Mouse (Mus musculus) testis, postnatal 10 days (tissue): ENCODE measurements at regions not wholly inside any gene's neighbourhood (a gene's known extent, or its start where the extent isn't known, plus 50 kb on each side); places are given as distances from the start of the nearest gene placed in this dataset.
A peak's percentile ranks its signal among the peaks of the same experiment; 100 is the strongest.
"Not testable (repeated sequence)": the region's sequence is repeated elsewhere in the genome, so short reads cannot be mapped to it uniquely, and the experiment has no call there.

Experiments used
- DNase-seq: peaks from one replicate; pipeline ENCODE4 v3.0.0; 2021; ENCODE audit warnings: low spot score

DNA sequence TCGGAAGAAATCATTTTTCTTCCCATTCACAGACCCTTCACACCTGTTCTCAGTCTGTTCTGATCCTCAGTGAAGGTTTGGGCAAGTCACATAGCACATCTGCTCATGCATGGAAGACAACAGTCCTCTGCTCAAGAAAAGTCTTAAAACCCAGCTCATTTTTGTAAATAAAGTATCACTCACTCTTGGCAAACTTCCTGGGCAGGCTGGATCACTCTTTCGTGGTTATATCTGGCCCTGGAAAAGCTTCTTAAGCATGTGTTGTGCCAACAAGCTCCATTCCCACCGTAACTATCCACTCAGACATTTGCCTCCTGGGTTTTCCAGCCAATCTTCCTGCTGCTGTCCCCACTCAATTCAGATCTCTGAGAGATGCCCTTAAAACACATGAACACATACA is 103.2 kb upstream of the Cep85l start:
- DNase-seq = no peak

DNA sequence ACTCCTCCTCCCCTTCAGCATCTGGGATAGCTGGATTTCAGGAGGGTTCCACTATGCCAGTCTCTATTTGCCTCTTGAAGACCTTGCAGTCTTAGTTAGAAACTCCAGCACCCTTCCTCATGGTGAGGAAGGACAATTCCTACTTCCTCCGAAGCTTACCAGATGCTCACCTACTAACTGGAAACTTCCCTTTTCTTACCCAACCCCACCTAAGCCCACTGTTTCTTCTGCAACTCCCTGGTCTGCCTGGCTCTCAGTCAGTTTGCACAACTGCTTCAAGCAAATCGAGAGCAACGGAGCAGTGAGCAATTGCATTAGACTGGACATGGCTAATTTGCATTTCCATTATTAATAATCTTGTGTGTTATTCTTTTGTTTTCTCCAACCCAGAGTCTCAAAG is 90.5 kb upstream of the Cep85l start:
- no peak for DNase-seq

DNA sequence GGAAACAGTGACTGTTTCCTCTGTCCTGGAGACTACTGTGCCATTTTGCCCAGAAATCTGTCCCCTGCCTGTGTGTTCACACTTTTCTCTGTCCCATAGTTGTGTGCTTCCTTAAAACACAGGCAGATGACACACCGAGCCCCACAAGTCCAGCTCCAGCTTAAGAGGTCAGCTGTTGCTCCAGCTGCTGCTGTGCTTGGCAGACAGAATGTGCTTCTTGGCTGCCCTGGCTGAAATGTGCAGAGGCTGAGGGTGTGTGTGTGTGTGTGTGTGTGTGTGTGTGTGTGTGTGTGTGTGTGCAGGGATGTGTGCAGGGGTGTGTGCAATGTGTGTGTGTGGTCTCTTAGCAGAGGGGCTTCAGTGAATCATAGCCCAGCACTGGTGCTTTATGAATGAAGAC is 89.9 kb upstream of the Cep85l start:
- DNase-seq = peak; percentile 42

DNA sequence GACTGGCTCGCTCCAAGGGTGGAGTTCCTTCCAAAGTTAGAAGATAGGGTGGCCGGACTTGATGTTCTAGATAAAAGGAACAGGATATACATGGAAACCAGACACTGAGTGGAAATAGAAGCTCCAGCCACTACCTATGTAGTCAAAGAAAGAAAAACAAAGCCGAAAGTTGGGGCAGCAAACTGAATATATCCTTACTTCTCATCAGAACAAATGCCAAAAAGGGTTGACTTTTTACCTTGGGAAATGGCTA is 88.5 kb upstream of the Cep85l start:
- DNase-seq = no peak

DNA sequence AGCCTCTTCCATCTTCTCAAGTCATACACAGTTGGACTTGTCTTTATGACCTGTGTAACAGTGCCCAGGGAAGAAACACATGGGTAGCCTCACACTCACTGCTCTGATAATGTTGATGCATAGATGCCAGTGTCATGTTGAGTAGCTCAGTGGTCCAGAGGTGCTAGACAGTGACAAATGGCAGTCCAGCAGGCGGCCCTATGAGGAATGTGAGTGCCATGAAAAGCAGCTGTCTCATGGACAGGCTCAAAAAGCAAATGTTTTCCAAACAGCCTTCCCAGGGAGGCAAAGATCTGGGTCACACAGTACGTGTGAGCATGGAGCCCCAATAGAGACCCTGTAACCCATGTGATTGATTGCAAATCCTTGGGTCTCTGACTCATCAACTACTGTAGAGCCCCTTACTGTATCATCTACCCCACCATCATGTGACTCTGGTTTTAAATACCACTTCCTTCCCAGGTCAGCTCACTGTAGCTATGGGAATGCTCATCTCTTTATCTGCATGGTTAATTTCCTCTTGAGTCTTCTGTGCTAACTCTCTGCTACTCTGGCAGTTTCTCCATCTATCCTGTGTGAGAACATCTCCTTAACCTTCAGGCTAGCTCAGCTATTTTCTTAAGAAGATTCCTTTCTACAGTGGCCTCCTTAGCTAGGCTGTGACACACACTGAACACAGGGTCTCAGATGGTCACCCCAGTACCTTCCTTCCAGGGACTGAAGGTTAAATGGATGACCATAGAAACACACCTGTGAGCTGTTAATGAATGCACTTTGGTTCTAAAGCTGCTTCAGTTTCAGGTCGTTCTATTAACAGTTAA is 87.9 kb upstream of the Cep85l start:
- DNase-seq = no peak

DNA sequence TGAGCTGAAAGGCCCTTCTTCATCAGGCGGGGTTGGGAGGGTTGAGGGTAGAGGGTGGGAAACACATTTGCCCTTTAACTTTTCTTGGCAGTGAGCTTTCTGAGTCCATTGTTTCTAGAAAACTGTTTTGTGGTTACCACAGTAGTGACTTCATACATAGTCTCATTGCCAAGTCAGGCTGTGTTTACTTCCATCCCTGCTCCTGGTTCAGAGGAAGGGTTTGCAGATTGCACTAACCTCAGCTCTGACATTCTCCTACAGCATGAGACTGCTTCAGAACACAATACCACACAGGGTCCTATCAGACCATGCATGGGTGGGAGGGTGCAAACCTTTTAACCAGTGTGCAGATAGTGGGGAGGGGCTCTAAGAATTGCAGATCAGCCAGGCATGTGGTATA is 87.1 kb upstream of the Cep85l start:
- no peak for DNase-seq

DNA sequence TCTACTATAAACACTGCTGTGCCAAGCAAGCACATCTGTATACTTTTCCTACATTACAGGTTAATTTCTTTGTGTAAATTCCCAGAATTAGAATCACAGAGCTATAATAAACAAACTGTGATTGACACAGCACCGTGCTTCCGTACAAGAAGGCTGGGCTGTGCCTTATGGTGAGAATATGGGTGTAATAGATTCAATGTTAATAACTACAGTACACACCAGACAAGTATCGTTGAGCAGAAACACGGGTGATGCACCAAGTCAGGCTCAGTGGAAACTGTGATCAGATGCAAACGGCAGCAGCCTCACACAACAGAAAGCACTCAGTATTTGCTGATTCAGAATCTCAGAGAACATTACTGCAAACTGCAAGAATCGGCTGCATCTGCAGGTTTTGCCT is 86.5 kb upstream of the Cep85l start:
- DNase-seq = no peak

DNA sequence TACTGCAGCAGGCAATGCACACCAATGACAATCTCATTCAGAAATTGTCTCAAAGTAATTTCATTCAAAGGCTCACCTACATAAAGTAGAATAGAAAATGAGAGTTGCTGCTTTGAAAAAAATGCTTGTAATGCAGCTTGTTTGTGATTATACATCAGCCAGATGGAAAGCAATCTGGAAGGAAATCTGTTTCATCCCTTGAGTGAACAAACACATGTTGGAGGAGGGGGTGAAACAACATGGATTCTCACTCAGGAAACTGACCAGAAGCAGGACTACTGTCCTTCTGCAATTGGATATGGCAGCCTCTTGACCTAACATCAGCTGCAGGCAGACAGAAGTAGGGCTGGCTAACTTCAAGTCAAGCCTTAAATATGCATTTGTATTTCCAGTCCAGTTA is 84.8 kb upstream of the Cep85l start:
- DNase-seq = no peak

DNA sequence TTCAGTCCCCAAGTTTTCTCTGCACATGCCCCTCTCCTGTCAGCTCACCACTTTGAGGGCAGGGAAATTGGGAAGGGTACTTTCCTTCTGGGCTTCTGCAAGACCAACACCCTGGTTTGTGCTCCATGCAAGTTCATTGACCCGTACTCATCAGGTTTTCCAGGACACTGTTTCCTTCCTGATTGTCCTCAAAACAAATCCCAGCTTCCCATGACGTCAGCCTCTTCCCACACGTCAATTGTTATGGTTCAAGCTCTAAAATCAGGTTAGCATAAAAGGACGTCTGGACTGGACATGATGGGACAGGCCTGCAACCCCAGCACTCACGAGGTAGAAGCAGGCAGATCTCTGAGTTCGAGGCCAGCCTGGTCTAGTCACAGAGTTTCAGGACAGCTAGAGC is 84.3 kb upstream of the Cep85l start:
- no peak for DNase-seq

DNA sequence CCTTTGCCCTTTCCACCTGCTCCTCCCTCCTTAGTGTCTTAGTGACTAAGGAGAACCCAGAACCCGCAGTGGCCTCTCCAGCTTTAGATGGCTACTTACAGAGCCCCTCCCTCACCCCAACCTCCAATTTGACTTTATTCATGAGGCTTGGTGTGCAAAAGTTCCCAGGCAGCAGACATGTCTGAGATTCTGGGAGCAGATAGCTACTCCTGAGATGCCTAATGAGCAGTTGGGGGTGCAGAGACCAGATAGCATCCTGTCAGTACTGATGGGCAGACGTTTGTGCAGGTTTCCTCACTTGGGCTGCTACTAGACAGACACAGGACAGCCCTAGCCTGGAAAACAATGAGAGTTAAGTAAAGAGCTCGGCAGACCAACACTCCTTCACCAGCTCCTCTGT is 83.7 kb upstream of the Cep85l start:
- no peak for DNase-seq

DNA sequence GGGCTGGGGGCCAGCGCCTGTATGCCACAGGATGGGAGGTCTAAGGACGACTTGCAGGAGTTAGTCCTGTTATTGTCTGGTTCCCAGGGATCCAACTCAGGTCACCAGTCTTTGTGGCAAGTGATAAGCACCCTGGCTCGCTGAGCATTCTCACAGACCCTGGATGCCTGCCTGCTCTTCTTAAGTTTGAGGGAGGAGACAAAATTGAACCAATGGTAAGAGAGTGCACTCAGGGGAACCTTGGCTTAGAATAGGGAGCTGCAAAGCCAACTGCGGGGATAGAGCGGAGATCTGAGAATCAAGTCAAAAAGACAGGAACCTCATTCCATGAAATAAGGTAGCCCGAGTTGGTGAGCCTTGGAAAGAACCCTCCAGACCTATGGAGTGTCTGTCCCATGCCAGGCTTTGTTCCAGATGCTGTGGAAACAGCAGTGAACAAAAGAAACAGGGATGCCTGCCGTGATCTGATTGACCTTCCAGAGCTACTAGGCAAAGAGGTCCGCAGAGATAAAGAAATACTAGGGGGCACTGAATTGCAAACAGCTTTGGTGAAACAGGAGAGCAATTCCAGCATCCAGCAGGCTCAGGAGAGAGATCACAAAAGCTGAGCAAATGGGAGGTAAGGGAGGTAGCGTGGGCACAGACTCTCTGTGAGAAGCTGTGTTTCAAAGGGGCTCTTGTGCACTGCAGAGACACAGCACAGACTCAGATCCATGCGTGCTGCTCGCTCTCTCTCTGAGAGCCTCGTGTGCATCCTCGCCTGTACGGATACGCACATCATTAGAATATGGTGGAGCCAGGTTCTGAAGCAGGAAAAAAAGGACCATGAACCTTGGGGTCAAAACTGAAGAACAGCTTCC is 82.9 kb upstream of the Cep85l start:
- DNase-seq = no peak

DNA sequence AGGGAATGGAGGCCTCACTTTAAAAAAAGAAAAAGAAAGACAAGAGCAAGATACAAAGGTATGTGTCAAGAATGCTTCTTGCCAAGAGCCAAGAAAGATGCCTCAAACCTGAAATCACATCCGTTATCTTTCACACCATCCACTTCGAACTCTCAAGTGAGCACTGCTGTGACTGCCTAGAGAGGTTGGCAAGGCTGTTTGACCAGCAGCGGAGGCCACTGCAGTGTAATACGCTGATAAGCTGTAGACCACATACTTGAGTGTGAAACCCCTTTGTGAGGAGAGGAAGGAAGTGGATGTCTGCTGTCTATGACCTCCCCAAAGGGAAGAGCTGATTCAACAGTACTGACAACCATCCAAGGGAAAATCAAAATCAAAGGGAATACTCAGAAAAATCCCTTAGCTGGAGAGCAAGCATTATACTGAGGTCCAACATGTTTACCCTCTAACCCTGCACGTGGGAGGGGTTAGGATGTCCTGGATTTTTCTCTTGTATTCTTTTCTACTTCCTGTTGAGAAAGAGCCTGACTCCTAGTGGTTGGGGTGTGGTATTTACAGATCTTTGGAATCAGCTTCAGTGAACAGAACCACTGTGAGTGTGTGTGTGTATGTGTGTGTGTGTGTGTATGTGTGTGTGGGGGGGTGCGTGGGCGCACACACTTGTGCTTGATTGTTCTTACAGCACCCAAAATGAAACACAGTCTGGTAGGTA is 81.5 kb upstream of the Cep85l start:
- no peak for DNase-seq

DNA sequence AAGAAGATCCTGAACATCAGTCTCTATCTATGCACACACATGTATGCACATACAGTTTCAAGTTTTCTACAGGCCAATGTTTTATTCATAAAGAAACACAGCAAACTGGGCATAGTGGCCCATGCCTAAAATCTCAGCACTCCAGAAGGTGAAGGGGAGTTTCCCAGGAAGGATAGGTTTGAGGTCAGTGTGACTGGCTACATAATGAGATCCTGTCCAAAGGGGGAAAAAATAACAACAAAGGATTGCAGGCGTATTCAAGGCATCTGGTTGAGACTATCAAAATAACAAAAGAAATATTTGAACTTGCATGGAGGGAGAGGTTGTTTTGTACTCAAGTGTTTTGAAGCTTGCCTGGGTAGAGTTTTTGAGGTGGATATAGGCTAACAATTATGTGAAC is 80.0 kb upstream of the Cep85l start:
- DNase-seq = not testable (repeated sequence)

DNA sequence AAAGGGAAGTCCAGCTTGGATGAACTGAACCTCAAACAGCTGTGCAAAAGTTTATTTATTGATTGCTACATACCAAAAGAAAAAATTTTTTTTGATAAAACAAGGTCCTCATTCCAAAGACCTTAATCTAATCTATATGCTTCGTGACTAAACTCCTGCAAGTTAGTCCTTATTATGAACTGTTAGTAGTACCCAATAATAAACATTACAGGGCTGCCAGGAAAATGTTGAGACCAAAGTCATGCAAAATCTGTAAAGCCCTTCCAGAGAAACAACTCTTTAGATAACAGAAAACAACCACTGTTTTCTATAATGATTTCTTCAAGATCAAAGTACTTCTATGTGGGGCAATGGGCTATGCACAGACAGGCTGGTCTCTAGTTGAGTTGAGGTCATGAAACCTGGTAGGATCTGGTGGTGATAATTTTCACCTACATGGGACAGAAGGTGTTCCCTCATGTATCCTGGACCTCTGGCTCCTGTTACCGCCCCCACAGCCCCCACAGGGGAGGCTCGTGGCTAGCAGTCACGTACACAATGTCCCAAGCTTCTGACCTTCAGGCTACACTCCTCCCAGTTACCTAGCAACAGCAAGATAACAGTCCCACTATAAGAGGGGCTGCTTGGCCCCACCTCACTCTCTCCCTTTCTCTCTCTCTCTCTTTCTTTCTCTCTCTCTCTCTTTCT is 76.4 kb upstream of the Cep85l start:
- no peak for DNase-seq

DNA sequence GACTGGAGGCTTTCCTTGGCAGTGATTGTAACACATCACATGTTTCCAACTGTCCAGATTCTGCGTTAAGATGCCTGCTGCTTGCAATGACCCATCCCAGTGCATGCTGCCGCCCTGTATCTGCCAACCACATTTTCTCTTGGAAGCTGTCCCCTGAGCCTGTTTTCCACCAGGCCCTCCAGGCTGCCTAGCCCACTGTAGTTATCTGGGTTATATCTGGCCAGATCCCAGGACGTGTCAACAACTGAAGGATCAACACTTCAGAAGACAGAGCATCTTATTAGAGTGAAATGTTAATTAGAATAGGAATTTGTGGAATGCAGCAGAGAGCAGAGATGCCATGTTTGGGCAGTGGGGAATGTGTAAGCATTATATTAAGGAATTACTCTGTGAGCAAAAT is 65.0 kb upstream of the Cep85l start:
- DNase-seq = no peak

DNA sequence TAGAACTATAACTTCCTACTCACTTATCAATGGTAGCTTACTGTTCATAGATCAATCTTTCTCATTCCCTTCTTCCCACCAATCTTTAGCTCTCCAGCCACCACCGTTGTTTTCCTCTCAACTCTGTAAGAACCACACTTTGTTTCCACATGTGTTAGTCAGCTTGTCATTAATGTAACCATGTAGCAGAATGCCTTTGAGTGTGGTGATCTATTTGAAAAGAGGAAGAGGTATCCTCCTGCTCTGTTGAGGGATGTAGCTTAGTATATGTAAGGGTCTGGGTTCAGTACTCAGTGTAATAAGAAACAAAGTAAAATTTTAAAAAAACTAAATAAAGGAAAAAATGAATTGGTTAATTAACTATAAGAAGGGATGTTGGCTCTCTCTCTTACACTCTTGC is 63.7 kb upstream of the Cep85l start:
- DNase-seq = no peak

DNA sequence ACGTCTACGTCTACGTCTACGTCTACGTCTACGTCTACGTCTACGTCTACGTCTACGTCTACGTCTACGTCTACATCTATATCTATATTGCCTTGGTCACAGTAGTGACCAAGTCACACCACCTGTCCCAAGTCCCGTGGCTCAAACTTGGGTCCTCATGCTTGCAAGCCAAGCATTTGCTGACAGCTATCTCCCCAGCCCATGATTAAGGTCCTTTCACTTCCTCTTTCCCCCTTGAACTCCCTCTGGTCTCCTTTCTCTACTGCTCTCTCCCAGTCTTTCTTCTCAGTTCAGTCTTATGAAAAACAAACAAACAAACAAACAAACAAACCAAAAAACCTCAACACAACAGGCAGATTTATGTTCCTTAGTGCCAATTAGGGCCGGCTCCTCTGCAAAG is 63.2 kb upstream of the Cep85l start:
- no peak for DNase-seq

DNA sequence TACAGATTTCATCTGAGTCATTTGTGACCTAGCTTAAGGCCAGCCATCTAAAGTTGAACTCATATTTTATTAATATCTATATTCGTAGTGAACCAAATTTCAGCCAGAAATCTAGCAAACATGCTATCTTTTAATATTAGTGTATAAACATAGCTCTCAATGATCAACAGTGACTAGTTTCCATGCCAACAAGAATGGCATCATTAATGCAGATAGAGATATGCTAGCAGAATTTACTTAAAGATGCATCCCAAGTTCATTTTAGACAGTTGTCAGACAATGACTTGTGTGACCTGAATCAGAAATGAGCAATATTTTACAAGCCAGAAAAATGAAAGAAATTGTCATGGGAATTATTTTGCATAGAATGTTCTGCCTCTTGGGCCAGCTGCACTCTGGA is 60.5 kb upstream of the Cep85l start:
- DNase-seq = no peak

DNA sequence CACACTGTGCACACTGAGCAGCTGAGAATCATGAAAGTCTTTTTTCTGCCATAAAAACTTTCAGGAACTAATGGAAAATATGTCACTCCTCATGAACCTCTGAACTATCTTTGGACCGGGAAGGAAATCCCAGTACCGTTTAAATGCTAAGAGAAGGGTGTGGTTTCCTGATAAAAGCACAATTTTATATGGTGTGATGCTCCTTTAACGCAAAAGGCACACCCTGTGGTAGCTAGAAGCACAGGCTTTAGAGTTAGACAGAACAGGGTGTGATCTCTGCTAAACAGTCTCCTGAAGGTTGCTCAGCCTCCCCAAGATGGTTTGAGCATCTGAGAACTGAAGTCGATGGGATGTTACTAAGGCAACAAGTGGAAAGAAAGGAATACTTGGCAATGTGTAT is 58.6 kb upstream of the Cep85l start:
- no peak for DNase-seq

DNA sequence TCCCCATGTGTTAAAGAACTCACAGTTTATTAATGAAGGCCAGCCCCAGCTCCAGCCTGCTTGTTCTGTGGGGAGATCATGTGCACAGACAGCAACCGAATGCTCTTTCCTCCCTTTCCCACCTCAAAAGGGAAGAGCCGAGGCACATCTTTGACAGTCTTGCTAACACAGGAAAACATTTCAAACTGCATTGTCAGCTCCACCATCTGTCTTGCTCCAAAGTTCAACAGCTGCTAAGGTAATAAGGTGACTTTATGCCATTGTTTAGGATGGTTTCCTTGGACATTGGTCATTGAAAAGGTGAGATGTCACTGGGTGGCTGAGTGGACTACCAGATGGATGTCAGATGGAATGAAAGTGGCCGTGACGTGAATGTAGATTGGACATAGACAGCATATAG is 58.0 kb upstream of the Cep85l start:
- no peak for DNase-seq

DNA sequence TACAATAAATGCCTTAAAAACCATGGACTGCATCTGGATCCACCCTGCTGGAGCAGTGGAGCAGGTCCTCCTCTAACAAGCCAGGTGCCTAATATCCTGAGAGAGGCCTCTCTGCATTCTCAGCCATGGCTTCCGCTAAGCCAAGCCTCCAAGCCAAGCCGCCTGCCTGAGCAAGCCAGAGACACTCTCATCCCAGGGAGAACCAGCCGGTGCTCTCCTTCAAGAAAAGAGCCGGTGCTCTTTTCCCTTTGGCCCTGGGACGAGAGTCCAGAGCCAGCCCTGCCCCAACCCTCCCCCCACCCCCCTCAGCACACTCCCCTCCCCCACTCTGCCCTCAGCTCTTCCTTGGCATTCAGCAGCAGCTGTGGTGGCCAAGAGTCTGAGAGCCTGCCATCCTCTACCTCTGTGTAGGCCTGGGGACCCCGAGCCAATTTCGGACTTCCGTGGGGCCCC is 56.3 kb upstream of the Cep85l start:
- DNase-seq = no peak

DNA sequence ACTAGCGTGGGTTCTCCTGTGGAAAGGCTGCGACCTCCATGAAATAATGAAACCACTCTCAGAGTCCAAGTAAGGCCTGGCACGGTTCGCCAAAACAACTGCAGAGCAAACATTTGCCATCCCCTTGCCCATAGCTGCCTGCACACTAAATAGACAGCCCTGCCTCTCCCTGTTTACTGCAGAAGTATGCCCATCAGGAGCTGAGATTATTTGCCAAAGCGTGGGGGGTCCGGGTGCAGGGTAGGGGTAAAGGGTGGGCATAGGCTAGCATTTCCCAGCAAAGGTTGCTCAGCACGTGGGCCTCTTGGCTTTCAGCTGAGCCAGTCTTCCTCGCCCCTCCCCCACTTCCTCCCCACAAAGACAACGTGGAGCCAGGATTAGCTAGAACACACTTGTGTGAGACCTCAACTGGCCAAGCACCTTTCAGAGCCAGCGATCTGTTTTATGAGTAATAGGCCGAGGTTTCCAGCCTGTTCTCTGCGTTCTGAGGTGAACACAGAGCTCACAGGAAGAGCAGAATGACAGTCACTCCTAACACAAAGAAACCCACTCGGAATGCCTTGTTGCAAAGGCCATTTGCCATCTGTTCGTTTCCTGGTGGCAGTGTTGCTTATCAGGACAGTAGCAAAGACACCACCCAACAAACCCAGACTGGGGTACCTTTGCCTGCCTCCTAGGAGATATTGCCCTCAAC is 55.6 kb upstream of the Cep85l start:
- peak; percentile 71 for DNase-seq
